Mouse (Mus musculus): ENCODE data around the gene 1700028P14Rik.

GRCm38 (mm10) chr19:23631611-23632492 lies 20.8 kb downstream of the 1700028P14Rik start:
- no peak for TF ChIP-seq CTCF (IDR thresholded peaks at IDR 0.05; ENCODE audit: low read depth)
- TF ChIP-seq EP300 (optimal IDR thresholded peaks at IDR 0.05), result no peak

All from stomach, postnatal 0 days (tissue).